Mouse (Mus musculus) liver, adult 2 months (tissue): Measurements from ENCODE around the gene Fam173a. TPM values are rescaled to one million over a fixed set of nuclear protein-coding genes. Genes with fewer than 3 reads are reported as not detected.
A peak's percentile ranks its signal among the peaks of the same experiment; 100 is the strongest.

Source experiments
- DNase-seq: peaks from one replicate; pipeline ENCODE4 v3.0.0-alpha.2; 2011; ENCODE audit warnings: low read depth, low spot score; ENCODE audit errors: extremely low read depth
- H3K27ac ChIP-seq: fragments of 200-500 bp; replicated peaks from 2 replicates; pipeline ENCODE4 v1.5.1; 2012; ENCODE audit warnings: low read depth, mild to moderate bottlenecking, control low read depth, inconsistent platforms, low read length; ENCODE audit not compliant: insufficient read depth
- H3K27me3 ChIP-seq: fragments of 200-500 bp; 2 replicates; pipeline ENCODE4 v1.6.1; 2012; ENCODE audit warnings: mild to moderate bottlenecking, moderate library complexity, low read length, inconsistent platforms; ENCODE audit not compliant: control insufficient read depth, insufficient read depth
- H3K36me3 ChIP-seq: fragments of 200-500 bp; 2 replicates; pipeline ENCODE4 v1.6.1; 2012; ENCODE audit warnings: low read length, inconsistent platforms; ENCODE audit not compliant: control insufficient read depth, insufficient read depth
- H3K4me1 ChIP-seq: fragments of 200-500 bp; 2 replicates; pipeline ENCODE4 v1.6.1; 2011; ENCODE audit warnings: low read length; ENCODE audit not compliant: control insufficient read depth, insufficient read depth
- H3K4me3 ChIP-seq: fragments of 200-500 bp; 2 replicates; pipeline ENCODE4 v1.5.1; 2011; ENCODE audit warnings: low read depth, mild to moderate bottlenecking, control low read depth, low read length, moderate library complexity; ENCODE audit not compliant: insufficient read depth
- H3K79me2 ChIP-seq: fragments of 200-500 bp; 2 replicates; pipeline ENCODE4 v1.6.1; 2012; ENCODE audit warnings: inconsistent platforms, mild to moderate bottlenecking, low read length, moderate library complexity; ENCODE audit not compliant: control insufficient read depth, insufficient read depth
- H3K9ac ChIP-seq: fragments of 200-500 bp; 2 replicates; pipeline ENCODE4 v1.6.1; 2012; ENCODE audit warnings: low read depth, mild to moderate bottlenecking, control low read depth, inconsistent platforms, low read length
- CTCF ChIP-seq: fragments of 200-500 bp; IDR thresholded peaks from 2 replicates; pipeline ENCODE4 v1.5.1; 2011; ENCODE audit warnings: low read depth, low read length, control low read depth
- POLR2A ChIP-seq: fragments of 200-500 bp; IDR thresholded peaks from 2 replicates; pipeline ENCODE4 v1.6.1; 2011; ENCODE audit warnings: low read length, control low read depth; ENCODE audit not compliant: insufficient read depth; ENCODE audit errors: extremely low read depth
- whole genome bisulfite sequencing: fragments of 180-500 bp; shearing (Covaris S2); methylation state at CpG from one replicate; pipeline ENCODE4 v1.1.7; 2018; 5-methylcytosine and 5-hydroxymethylcytosine counted together
- polyA plus RNA-seq: library from polyadenylated mRNA; depleted of rRNA; stranded (reverse); fragments of >200 nt; gene quantifications from 2 replicates; pipeline ENCODE4 v1.2.3, GENCODE M21; 2012
- total RNA-seq: library from RNA; depleted of rRNA; stranded (reverse); fragments of >200 nt; gene quantifications from 2 replicates; pipeline ENCODE4 v1.2.3, GENCODE M21; 2014

Fam173a gene
- total and polyA plus RNA-seq, 2 experiments, result 69.3 to 106 TPM

DNA sequence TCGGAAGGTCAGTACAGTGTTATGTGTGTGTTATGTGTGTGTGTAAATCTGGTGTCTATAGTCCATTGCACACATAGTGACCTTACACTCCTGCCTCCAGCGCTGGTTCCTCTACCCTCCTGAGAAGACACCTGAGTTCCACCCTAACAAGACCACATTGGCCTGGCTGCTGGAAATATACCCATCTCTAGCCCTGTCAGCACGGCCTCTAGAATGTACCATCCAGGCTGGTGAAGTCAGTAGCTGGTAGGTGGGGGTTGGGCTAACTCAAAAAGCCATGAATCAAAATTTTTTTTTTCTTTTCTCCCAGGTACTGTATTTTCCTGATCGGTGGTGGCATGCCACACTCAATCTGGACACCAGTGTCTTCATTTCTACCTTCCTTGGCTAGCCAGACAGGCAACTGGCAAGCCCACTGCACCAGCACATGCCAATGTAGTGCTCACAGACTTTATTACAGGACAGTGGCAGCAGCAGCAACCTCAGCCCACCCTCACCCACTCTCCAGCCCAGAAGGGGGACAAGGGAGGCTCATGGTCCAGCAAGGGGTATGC lies 37.6 kb upstream of the Fam173a start:
- 0 out of 2 replicates have a peak, but pooled peaks cover 4% of the 10 kb centered on the region for H3K36me3 ChIP-seq
- H3K27ac ChIP-seq, result no peak overlapping the region
- no peak overlapping the region for H3K9ac ChIP-seq
- peaks cover 31% of the 10 kb centered on the region for H3K4me1 ChIP-seq
- no peak for TF ChIP-seq CTCF
- no peak for TF ChIP-seq POLR2A
- DNase-seq, result no peak
- H3K4me3 ChIP-seq, result no peak overlapping the region
- H3K79me2 ChIP-seq, result peaks cover 23% of the 10 kb centered on the region
- 75% methylated on average over 4 of the region's 4 CpGs for WGBS
- H3K27me3 ChIP-seq, result no peaks in the 10 kb centered on the region

DNA sequence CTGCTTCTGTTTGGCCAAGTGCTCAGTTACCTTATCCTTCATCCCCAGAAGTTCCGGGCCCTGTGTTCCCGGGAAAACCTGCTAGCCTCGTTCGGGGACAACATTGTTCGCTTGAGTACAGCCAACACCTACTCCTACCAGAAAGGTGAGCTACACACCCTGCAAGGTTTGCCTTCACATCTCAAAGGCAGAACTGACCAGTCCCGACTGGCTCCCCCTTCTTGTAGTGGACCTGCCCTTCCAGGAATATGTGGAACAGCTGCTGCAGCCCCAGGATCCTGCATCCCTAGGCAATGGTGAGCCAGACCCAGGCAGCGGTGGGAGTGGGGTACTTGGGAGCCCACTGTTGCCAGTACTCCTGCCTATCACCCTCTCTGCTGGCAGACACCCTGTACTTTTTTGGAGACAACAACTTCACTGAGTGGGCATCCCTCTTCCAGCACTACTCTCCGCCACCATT lies 36.9 kb upstream of the Fam173a start:
- Histone ChIP-seq H3K4me1 (peaks cover 27% of the 10 kb centered on the region), H3K27me3 (no peaks in the 10 kb centered on the region), H3K4me3 (peak overlapping the region; percentile 64), H3K9ac (peak overlapping the region; percentile 78), H3K79me2 (peaks cover 17% of the 10 kb centered on the region), H3K27ac (peak overlapping the region; percentile 69), H3K36me3 (0 out of 2 replicates have a peak, but pooled peaks cover 4% of the 10 kb centered on the region)
- WGBS, result 26% methylated on average over 8 of the region's 8 CpGs
- TF ChIP-seq CTCF, result no peak
- no peak for TF ChIP-seq POLR2A
- DNase-seq, result no peak

GRCm38 (mm10) chr17:25828712-25829557 lies 36.2 kb upstream of the Fam173a start, which contains the start of gene Jmjd8:
Gene Jmjd8 (plus strand): TSS chr17:25828867.
- Histone ChIP-seq H3K4me1 (peaks cover 31% of the 10 kb centered on the region), H3K36me3 (0 out of 2 replicates have a peak, but pooled peaks cover 4% of the 10 kb centered on the region)

GRCm38 (mm10) chr17:25828223-25828594 lies 35.5 kb upstream of the Fam173a start:
- TF ChIP-seq CTCF, result no peak
- TF ChIP-seq POLR2A, result no peak
- 90% methylated on average over 8 of the region's 8 CpGs for WGBS
- no peak for DNase-seq
- Histone ChIP-seq H3K27me3 (no peaks in the 10 kb centered on the region), H3K79me2 (peaks cover 25% of the 10 kb centered on the region), H3K27ac (no peak overlapping the region), H3K4me3 (no peak overlapping the region), H3K9ac (no peak overlapping the region), H3K4me1 (peaks cover 31% of the 10 kb centered on the region), H3K36me3 (0 out of 2 replicates have a peak, but pooled peaks cover 4% of the 10 kb centered on the region)

More at GRCm38 (mm10) chr17:25828712-25829557, 36.2 kb upstream of the Fam173a start, which contains the start of gene Jmjd8:
- H3K27ac ChIP-seq, result peak within 1 kb of the TSS; percentile 69
- H3K27me3 ChIP-seq, result no peaks in the 10 kb centered on the region
- H3K79me2 ChIP-seq, result peaks cover 22% of the 10 kb centered on the region
- TF ChIP-seq POLR2A, result peak; percentile 50; the same call in 1 of the 2 replicates
- TF ChIP-seq CTCF, result peak; percentile 44; the same call in 1 of the 2 replicates
- under 1% methylated on average over 32 of the region's 32 CpGs for WGBS
- H3K4me3 ChIP-seq, result peak within 1 kb of the TSS; percentile 64
- peak; percentile 81 for DNase-seq
- peak within 1 kb of the TSS; percentile 78 for H3K9ac ChIP-seq

DNA sequence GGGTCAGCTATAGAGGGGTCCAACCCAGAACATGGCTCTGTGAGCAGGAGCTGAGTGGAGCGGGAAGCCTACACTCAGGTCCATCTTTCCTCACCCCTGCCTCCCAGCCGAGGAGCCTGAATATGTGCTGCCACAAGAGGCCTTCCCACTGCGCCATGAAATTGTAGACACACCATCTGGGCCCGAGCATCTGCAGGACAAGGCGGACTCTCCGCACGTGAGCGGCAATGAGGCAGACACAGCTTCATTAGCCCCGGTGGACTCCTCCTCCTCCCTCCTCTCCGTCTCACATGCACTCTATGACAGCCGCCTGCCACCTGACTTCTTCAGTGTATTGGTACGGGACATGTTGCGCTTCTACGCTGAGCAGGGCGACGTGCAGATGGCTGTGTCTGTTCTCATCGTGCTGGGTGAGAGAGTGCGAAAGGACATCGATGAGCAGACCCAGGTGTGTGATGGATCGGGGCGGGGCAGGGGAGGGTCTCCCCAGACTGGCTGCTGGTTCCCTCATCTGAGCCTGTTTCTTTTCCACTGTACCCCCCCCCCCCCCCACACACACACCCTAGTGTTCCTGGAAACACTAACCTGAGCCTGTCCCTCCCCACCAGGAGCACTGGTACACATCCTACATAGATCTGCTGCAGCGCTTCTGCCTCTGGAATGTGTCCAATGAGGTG lies 35.0 kb upstream of the Fam173a start:
- Histone ChIP-seq H3K4me3 (no peak overlapping the region), H3K27ac (no peak overlapping the region), H3K27me3 (no peaks in the 10 kb centered on the region), H3K79me2 (peaks cover 25% of the 10 kb centered on the region), H3K36me3 (0 out of 2 replicates have a peak, but pooled peaks cover 4% of the 10 kb centered on the region), H3K4me1 (peaks cover 31% of the 10 kb centered on the region), H3K9ac (no peak overlapping the region)
- WGBS, result 94% methylated on average over 22 of the region's 22 CpGs
- TF ChIP-seq CTCF (no peak), POLR2A (no peak)
- no peak for DNase-seq
